Mouse (Mus musculus): ENCODE results near the gene 1700029F12Rik.

DNA sequence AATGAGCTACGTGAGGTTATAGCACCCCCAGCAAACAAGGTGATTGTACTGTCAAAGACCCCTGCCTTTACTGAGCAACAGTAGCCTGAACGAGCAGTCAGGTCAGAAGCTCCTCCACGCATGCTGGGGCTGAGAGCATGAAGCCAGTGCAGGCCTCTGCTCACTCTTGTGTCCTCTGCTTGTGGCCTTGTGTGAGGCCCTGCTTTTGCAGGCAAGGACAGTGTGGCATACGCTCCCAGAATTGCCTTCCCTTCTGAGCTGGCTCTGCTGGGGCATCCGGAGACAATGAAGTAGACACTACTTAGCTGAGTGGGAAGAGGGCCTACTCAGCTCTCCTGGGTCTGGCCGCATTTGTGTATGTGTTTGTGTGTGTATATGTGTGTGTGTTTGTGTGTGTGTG is 25.6 kb upstream of the 1700029F12Rik start:
- no peak for TF ChIP-seq CTCF (IDR thresholded peaks at IDR 0.05; ENCODE audit: low read depth, low read length)
- no peak for TF ChIP-seq POLR2A (IDR thresholded peaks at IDR 0.05; ENCODE audit: extremely low read depth, insufficient read depth, low read length)
